Mouse (Mus musculus) embryo, embryonic 10 days (tissue): ENCODE data around the gene Supt5.

ENCODE experiments used
- DNase-seq: peaks from one replicate; pipeline ENCODE4 v3.0.0-alpha.2; 2015; ENCODE audit warnings: low spot score

The Supt5 gene

GRCm38 (mm10) chr7:28301616-28302433 lies 36.7 kb downstream of the Supt5 start, which contains the start of gene Dll3:
Gene Dll3, minus strand, starts transcription at chr7:28302238.
- DNase-seq, result peak; percentile 80

GRCm38 (mm10) chr7:28298837-28299625 lies 39.5 kb downstream of the Supt5 start:
- DNase-seq, result peak; percentile 89

- DNase-seq, result peak; percentile 92
Observed at GRCm38 (mm10) chr7:28294481-28294880, 44.1 kb downstream of the Supt5 start.

- DNase-seq, result peak; percentile 78
Observed at GRCm38 (mm10) chr7:28290638-28291590, 47.6 kb downstream of the Supt5 start, which contains the start of gene Selenov. Gene Selenov, minus strand, starts transcription at chr7:28291186.

- peak; percentile 61 for DNase-seq
Observed at GRCm38 (mm10) chr7:28290165-28290564, 48.4 kb downstream of the Supt5 start.

- DNase-seq, result no peak
Observed at GRCm38 (mm10) chr7:28280630-28281029, 57.9 kb downstream of the Supt5 start.

GRCm38 (mm10) chr7:28278279-28278652 lies 60.3 kb downstream of the Supt5 start:
- no peak for DNase-seq

- DNase-seq, result peak; percentile 96
Observed at GRCm38 (mm10) chr7:28277615-28278278, 60.8 kb downstream of the Supt5 start, which contains the start of gene Eid2b. Gene Eid2b, plus strand, starts transcription at chr7:28277739.

GRCm38 (mm10) chr7:28277237-28277614 lies 61.3 kb downstream of the Supt5 start:
- DNase-seq, result no peak

- no peak for DNase-seq
Observed at GRCm38 (mm10) chr7:28271761-28272160, 66.8 kb downstream of the Supt5 start.

GRCm38 (mm10) chr7:28269355-28269754 lies 69.2 kb downstream of the Supt5 start:
- DNase-seq, result no peak

GRCm38 (mm10) chr7:28268576-28268975 lies 70.0 kb downstream of the Supt5 start:
- DNase-seq, result no peak

- DNase-seq, result peak; percentile 64
Observed at GRCm38 (mm10) chr7:28268042-28268531, 70.5 kb downstream of the Supt5 start.

- peak; percentile 96 for DNase-seq
Observed at GRCm38 (mm10) chr7:28267129-28268041, 71.2 kb downstream of the Supt5 start, which contains the start of gene Eid2. Gene Eid2, plus strand, starts transcription at chr7:28267881.

GRCm38 (mm10) chr7:28265391-28265790 lies 73.2 kb downstream of the Supt5 start:
- DNase-seq, result no peak
